Mouse (Mus musculus) midbrain, embryonic 15.5 days (tissue): ENCODE results near the gene Dcbld1. TPM values are rescaled to one million over a fixed set of nuclear protein-coding genes. Genes with fewer than 3 reads are reported as not detected.
"Not testable (repeated sequence)": the region's sequence is repeated elsewhere in the genome, so short reads cannot be mapped to it uniquely, and the experiment has no call there.

Source experiments
- ATAC-seq: fragments of 200-750 bp; cut with Nextera tagmentation; replicated peaks from 2 replicates; pipeline ENCODE4 v1.8.0; 2017; ENCODE audit warnings: moderate TSS enrichment
- H3K27ac ChIP-seq: fragments of 300-500 bp; sonication (generic); 2 replicates; pipeline ENCODE4 v1.5.1; 2015; ENCODE audit warnings: mild to moderate bottlenecking, inconsistent platforms
- H3K27me3 ChIP-seq: fragments of 300-500 bp; sonication (generic); replicated peaks from 2 replicates; pipeline ENCODE4 v1.6.1; 2015; ENCODE audit warnings: inconsistent platforms
- H3K36me3 ChIP-seq: fragments of 300-500 bp; sonication (generic); replicated peaks from 2 replicates; pipeline ENCODE4 v1.6.1; 2015; ENCODE audit warnings: inconsistent platforms
- H3K4me1 ChIP-seq: fragments of 300-500 bp; sonication (generic); 2 replicates; pipeline ENCODE4 v1.6.1; 2015; ENCODE audit warnings: inconsistent platforms
- H3K4me2 ChIP-seq: fragments of 300-500 bp; sonication (generic); 2 replicates; pipeline ENCODE4 v1.6.1; 2015; ENCODE audit warnings: inconsistent platforms, mild to moderate bottlenecking, moderate library complexity
- H3K4me3 ChIP-seq: fragments of 300-500 bp; sonication (generic); 2 replicates; pipeline ENCODE4 v1.5.1; 2015; ENCODE audit warnings: mild to moderate bottlenecking, inconsistent platforms
- H3K9ac ChIP-seq: fragments of 300-500 bp; sonication (generic); 2 replicates; pipeline ENCODE4 v1.6.1; 2015; ENCODE audit warnings: mild to moderate bottlenecking, inconsistent platforms
- H3K9me3 ChIP-seq: fragments of 300-500 bp; sonication (generic); 2 replicates; pipeline ENCODE4 v1.6.1; 2016; ENCODE audit warnings: inconsistent platforms
- WGBS: fragments of 180-500 bp; shearing (Covaris S2); methylation state at CpG from one replicate; pipeline ENCODE4 v1.1.7; 2015; ENCODE audit warnings: mixed read lengths; 5-methylcytosine and 5-hydroxymethylcytosine counted together
- polyA plus RNA-seq: library from polyadenylated mRNA; unstranded; fragments of >200 nt; fragmentation: Nextera tagmentation; extraction: Ambion mirVana; gene quantifications from 2 replicates; pipeline ENCODE4 v1.2.1, GENCODE M21; 2015

Gene Dcbld1
- polyA plus RNA-seq, 1 experiment from 2014 or later: 17.3 TPM

GRCm38 (mm10) chr10:52273012-52273411 lies 39.6 kb downstream of the Dcbld1 start:
- ATAC-seq: no peak
- no peaks in the 10 kb centered on the region for H3K9me3 ChIP-seq
- H3K4me3 ChIP-seq: no peak overlapping the region
- H3K4me2 ChIP-seq: no peak overlapping the region
- H3K36me3 ChIP-seq: no peaks in the 10 kb centered on the region
- no peak overlapping the region for H3K9ac ChIP-seq
- 72% methylated on average over 2 of the region's 2 CpGs for WGBS
- peaks cover 15% of the 10 kb centered on the region; the same call in 1 of the 2 replicates for H3K4me1 ChIP-seq
- no peak overlapping the region for H3K27ac ChIP-seq
- no peaks in the 10 kb centered on the region for H3K27me3 ChIP-seq

GRCm38 (mm10) chr10:52274001-52274909 lies 40.8 kb downstream of the Dcbld1 start:
- Histone ChIP-seq H3K9ac (no peak overlapping the region), H3K9me3 (no peaks in the 10 kb centered on the region), H3K27me3 (no peaks in the 10 kb centered on the region), H3K27ac (peak overlapping the region; percentile 32), H3K4me2 (peak overlapping the region; percentile 5; the same call in 1 of the 2 replicates), H3K4me1 (peaks cover 15% of the 10 kb centered on the region; the same call in 1 of the 2 replicates), H3K4me3 (no peak overlapping the region), H3K36me3 (no peaks in the 10 kb centered on the region)
- WGBS: 16% methylated on average over 8 of the region's 8 CpGs
- peak; percentile 78 for ATAC-seq

DNA sequence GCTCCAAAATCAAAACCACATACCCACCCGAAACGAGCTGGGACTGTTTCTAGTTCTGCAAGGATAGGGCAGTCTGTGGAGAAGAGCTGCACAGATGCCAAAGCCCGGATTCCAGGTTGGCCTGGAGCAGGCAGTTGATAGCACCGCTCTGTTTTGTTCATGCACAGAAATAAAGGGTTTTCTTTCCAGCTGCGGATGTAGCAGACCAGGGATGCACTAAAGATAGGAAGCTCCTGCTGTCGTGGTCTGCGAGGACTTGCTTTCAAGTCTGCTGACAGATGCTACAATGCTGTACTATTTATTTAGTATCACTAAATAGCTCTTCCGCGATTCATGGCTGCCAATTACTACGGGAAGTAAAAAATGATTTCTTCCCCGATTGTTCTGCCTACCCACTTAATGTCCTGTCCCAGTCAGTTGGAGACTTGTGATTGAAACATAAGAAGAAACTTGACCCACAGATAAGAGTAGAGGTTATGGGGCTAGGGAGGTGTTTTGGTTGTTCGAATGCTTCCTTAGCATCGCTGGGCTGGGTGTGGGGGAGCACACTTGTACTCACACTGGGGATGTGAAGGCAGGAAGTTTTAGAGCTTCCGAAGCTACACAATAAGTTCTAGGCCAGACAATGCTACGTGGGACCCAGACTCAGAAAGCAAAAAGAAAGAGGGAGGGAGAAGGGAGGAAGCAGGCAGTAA lies 41.6 kb downstream of the Dcbld1 start:
- WGBS: 40% methylated on average over 15 of the region's 15 CpGs
- Histone ChIP-seq H3K27me3 (no peaks in the 10 kb centered on the region), H3K27ac (peak overlapping the region; percentile 32; the same call in 1 of the 2 replicates), H3K36me3 (no peaks in the 10 kb centered on the region), H3K9ac (no peak overlapping the region), H3K9me3 (no peaks in the 10 kb centered on the region), H3K4me2 (no peak overlapping the region), H3K4me1 (peaks cover 15% of the 10 kb centered on the region; the same call in 1 of the 2 replicates), H3K4me3 (no peak overlapping the region)
- ATAC-seq: peak; percentile 51

DNA sequence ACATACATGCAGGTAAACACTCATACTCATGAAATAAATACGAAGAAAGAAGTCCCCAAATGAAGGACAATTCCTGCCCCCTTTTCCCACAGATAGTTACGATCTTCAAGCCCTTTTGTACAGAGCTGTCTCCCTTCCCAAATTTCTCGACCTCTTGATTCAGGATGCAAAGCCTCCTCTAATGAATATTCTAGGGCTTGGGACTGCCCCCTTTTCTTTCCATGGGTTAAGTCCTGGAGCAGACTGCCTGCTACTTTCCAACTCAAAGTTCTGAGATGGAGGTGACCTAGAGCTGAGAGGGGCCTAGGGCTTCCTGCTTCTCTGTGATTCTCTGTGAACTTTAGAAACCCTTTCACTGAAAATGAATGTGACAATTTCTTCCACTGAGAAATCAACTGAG lies 43.2 kb downstream of the Dcbld1 start:
- Histone ChIP-seq H3K4me3 (no peak overlapping the region), H3K27me3 (no peaks in the 10 kb centered on the region), H3K9me3 (no peaks in the 10 kb centered on the region), H3K4me1 (peaks cover 15% of the 10 kb centered on the region; the same call in 1 of the 2 replicates), H3K9ac (no peak overlapping the region), H3K4me2 (no peak overlapping the region), H3K27ac (no peak overlapping the region), H3K36me3 (no peaks in the 10 kb centered on the region)
- WGBS: 82% methylated on average over 3 of the region's 3 CpGs
- ATAC-seq: no peak

- not testable (repeated sequence) for H3K9ac ChIP-seq, H3K4me2 ChIP-seq, H3K27me3 ChIP-seq, H3K27ac ChIP-seq, H3K9me3 ChIP-seq, H3K36me3 ChIP-seq, H3K4me3 ChIP-seq, ATAC-seq
- 96% methylated on average over 8 of the region's 8 CpGs for WGBS
- peaks cover 15% of the 10 kb centered on the region; the same call in 1 of the 2 replicates for H3K4me1 ChIP-seq
These were observed 44.1 kb downstream of the Dcbld1 start for GRCm38 (mm10) chr10:52277564-52277963.

GRCm38 (mm10) chr10:52278011-52278434 lies 44.6 kb downstream of the Dcbld1 start:
- no peaks in the 10 kb centered on the region for H3K9me3 ChIP-seq
- WGBS: 91% methylated on average over 9 of the region's 9 CpGs
- H3K36me3 ChIP-seq: no peaks in the 10 kb centered on the region
- H3K27me3 ChIP-seq: no peaks in the 10 kb centered on the region
- H3K4me2 ChIP-seq: no peak overlapping the region
- ATAC-seq: no peak
- no peak overlapping the region for H3K27ac ChIP-seq
- H3K4me3 ChIP-seq: no peak overlapping the region
- H3K4me1 ChIP-seq: peaks cover 15% of the 10 kb centered on the region; the same call in 1 of the 2 replicates
- no peak overlapping the region for H3K9ac ChIP-seq

- Histone ChIP-seq H3K36me3 (no peaks in the 10 kb centered on the region), H3K27ac (no peak overlapping the region), H3K9ac (no peak overlapping the region), H3K4me1 (peaks cover 14% of the 10 kb centered on the region; the same call in 1 of the 2 replicates), H3K4me3 (no peak overlapping the region), H3K27me3 (no peaks in the 10 kb centered on the region), H3K9me3 (no peaks in the 10 kb centered on the region), H3K4me2 (no peak overlapping the region)
- 63% methylated on average over 3 of the region's 3 CpGs for WGBS
- ATAC-seq: no peak
These were observed 45.4 kb downstream of the Dcbld1 start for GRCm38 (mm10) chr10:52278866-52279265.

- no peak overlapping the region for H3K4me2 ChIP-seq
- no peaks in the 10 kb centered on the region for H3K36me3 ChIP-seq
- H3K4me3 ChIP-seq: no peak overlapping the region
- 87% methylated on average over 4 of the region's 4 CpGs for WGBS
- no peaks in the 10 kb centered on the region for H3K27me3 ChIP-seq
- no peak overlapping the region for H3K9ac ChIP-seq
- no peaks in the 10 kb centered on the region for H3K9me3 ChIP-seq
- no peak overlapping the region for H3K27ac ChIP-seq
- peaks cover 6% of the 10 kb centered on the region; the same call in 1 of the 2 replicates for H3K4me1 ChIP-seq
- no peak for ATAC-seq
These were observed 46.5 kb downstream of the Dcbld1 start for GRCm38 (mm10) chr10:52279876-52280275.

DNA sequence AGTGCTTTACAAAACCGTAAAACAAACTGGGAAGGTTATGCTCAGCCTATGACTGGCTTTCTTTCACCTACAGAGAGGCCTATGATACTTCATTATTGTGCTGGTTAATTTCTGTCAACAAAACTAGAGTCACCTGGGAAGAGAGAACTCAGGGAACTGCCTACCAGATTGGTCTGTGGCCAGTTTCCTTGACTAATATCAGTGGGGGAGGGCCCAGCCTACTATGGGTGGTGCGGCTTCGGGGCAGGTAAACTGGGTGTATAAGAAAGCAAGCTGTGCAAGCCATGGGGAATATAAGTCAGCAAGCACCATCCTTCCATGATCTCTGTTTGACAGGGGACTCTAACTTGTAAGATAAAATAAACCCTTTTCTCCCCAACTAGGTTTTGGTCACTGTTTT lies 47.2 kb downstream of the Dcbld1 start:
- H3K36me3 ChIP-seq: no peaks in the 10 kb centered on the region
- no peaks in the 10 kb centered on the region for H3K9me3 ChIP-seq
- no peak overlapping the region for H3K4me3 ChIP-seq
- ATAC-seq: no peak
- no peak overlapping the region for H3K4me2 ChIP-seq
- H3K27me3 ChIP-seq: no peaks in the 10 kb centered on the region
- no peak overlapping the region for H3K27ac ChIP-seq
- H3K4me1 ChIP-seq: no peaks in the 10 kb centered on the region
- WGBS: 96% methylated on average over 3 of the region's 3 CpGs
- no peak overlapping the region for H3K9ac ChIP-seq

GRCm38 (mm10) chr10:52281337-52281736 lies 47.9 kb downstream of the Dcbld1 start:
- Histone ChIP-seq H3K4me3 (no peak overlapping the region), H3K4me2 (no peak overlapping the region), H3K9me3 (no peaks in the 10 kb centered on the region), H3K36me3 (no peaks in the 10 kb centered on the region), H3K27me3 (no peaks in the 10 kb centered on the region), H3K9ac (no peak overlapping the region), H3K4me1 (no peaks in the 10 kb centered on the region), H3K27ac (no peak overlapping the region)
- no peak for ATAC-seq

GRCm38 (mm10) chr10:52284578-52284977 lies 51.2 kb downstream of the Dcbld1 start:
- no peaks in the 10 kb centered on the region for H3K36me3 ChIP-seq
- no peak overlapping the region for H3K4me2 ChIP-seq
- H3K4me1 ChIP-seq: no peaks in the 10 kb centered on the region
- no peak for ATAC-seq
- no peak overlapping the region for H3K27ac ChIP-seq
- WGBS: 67% methylated on average over 8 of the region's 8 CpGs
- H3K9me3 ChIP-seq: no peaks in the 10 kb centered on the region
- H3K4me3 ChIP-seq: no peak overlapping the region
- no peak overlapping the region for H3K9ac ChIP-seq
- H3K27me3 ChIP-seq: no peaks in the 10 kb centered on the region

- Histone ChIP-seq H3K4me2 (no peak overlapping the region), H3K27me3 (no peaks in the 10 kb centered on the region), H3K9ac (no peak overlapping the region), H3K36me3 (no peaks in the 10 kb centered on the region), H3K4me1 (no peaks in the 10 kb centered on the region), H3K27ac (no peak overlapping the region), H3K9me3 (no peaks in the 10 kb centered on the region), H3K4me3 (no peak overlapping the region)
- no peak for ATAC-seq
- 70% methylated on average over 5 of the region's 5 CpGs for WGBS
These were observed 54.6 kb downstream of the Dcbld1 start for GRCm38 (mm10) chr10:52287852-52288533.
